Mouse (Mus musculus): ENCODE measurements at regions not wholly inside any gene's neighbourhood (a gene's known extent, or its start where the extent isn't known, plus 50 kb on each side); places are given as distances from the start of the nearest gene placed in this dataset.

DNA sequence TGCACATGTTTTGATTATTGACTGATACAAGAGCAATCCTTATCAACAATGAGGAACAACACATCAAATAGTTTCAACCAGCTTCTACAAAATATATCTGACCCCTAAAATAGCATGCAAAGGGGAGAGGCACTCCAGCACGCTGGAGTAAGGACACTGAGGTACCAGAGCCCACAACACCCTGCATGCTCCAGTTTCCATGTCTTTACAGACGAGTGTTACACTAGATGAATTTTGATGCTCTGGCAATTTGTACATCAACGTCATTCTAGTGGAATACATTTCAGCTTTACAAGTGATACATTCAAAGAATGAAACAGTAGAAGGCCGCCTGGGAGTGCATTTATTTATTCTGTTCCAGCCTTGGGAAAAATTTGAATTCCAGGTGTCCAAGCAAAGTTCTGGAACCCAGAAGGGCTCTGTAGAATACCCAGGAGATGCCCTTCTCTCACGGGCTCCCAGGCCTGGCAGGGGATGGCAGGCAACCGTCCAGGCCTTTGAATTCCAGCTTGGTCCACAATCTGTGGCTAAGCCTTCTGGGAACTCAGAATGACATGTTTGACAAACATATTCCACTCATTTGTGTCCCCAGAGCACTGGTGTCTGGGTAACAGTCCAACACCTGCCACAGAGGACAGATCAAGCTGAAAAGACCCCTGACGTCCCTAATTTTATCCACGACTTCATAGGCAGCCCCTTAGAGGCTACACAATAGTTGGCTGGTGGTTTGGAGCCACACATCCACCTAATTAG is 595.6 kb upstream of the Klf4 start:
- ChIA-PET POLR2A (no interaction called here), CTCF (no interaction called here)

- ChIA-PET CTCF (no interaction called here), POLR2A (no interaction called here)
Measured at GRCm38 (mm10) chr4:56124515-56124914, 592.2 kb upstream of the Klf4 start.

DNA sequence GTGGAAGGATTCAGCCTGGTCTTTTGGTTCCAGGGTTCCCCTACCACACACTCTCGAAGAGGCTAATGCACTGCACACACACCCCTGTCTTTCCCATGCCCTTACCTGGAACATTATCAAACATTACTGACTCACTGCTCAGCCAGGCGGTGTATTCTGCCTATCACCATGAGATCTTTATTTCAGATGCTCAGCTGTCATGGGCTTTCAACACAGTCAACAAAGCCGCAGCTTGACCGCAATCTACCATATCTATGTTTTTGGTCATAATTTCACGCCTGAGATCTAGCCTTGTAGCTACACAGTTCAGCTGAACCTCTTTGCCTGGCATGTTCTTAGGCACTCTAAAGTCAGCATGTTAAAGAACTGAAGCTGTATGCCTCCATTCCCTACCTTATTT is 589.9 kb upstream of the Klf4 start:
- CTCF ChIA-PET = no interaction called here
- POLR2A ChIA-PET = no interaction called here

DNA sequence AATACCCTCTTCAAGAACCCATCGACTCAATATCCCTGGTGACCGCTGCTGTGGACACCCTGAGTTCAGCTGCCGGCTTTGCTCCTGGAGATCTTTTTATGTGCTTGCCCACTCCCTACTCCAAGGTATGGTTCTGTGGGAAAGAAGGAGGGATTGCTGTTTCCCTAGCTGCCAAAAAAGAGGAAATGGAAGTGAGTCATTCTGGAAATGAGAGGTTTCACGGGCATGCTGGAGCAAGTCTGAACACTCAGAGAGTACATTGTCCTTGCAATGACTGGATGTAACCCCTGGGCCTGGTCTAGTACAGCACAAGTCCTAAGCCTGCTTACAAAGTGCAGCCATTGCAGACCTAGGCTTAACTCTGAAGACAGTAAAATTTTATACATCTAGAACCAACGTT is 589.4 kb upstream of the Klf4 start:
- POLR2A ChIA-PET = no interaction called here
- CTCF ChIA-PET = no interaction called here

DNA sequence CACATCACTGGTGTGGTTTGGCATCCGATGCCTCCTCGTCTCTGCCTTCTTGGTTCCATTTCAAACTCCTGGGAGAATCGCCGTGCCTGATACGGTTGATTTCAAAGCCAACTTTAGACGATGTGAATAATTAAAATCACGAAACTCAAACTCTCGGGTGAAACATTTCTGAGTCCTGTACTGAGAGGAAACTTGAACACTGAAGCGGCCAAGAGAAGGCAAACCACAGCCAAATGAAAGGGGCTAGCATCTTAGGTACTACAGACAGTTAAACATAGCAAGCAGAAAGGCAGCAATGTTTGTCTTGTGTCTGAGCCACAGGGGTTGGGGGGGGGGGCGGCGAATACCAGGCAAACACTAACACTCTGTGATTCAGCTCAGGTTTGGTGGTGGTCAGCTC is 588.1 kb upstream of the Klf4 start:
- ChIA-PET POLR2A (no interaction called here), CTCF (no interaction called here)

DNA sequence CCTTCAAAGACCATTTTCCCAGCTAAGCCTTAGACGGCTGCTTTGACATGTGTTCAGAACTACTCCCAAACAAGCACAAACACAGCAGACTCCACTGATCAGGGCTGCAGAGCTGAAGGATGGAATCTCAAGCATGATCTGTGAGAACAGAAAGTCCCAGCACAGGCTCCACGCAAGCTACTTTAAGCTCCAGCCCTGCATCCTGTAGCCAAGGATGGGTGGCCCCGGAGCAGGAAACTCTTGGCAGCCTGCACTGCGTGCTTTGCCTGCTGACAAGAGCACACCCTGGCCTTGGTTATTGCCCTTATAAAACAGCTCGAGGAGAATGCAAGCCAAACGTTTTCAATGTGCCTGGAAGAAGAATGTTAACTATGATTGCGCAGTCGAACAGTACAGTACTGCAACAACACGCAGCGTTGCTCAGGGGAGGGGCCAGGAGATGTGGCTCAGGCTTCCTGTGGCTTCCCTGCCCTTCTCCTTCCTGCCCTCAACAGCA is 581.5 kb upstream of the Klf4 start:
- POLR2A ChIA-PET = no interaction called here

DNA sequence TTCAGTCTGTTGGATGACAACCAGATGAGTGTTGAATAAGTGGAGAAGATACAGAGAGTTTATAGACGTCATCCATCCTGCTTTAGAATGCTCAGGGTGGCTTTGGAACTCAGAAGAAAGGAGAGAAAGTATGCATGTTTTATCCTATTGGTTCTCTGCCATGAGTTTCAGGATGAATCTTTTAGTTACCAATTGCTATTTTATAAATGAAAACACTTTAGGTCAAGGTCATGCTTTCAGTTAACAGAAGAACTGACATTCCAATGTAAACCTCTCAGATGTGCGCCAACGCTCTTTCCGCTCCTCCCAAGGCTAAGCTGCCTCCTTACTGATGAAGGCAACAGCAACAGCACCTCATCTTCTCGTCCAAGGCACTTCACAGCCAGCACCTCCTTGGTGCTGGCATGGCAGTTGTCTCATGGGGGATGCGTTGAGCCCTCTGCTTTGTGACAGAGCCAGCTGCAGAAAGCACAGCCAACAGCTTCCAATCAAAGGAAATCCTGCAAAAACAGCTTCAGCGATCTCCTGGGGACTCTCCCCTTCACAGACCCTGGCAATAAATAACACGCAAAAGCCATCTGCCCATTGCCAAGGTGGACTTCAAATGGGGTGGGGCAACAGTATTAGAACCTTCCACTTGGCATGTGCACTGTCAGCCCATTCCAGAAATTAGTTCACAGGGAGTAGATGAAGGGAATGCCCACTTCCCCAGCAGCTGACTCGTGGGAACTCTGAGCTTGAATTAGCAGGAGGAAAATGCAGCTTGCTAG is 580.9 kb upstream of the Klf4 start:
- ChIA-PET POLR2A (no interaction called here), CTCF (no interaction called here)

More for the DNA sequence above, 581.5 kb upstream of the Klf4 start:
- CTCF ChIA-PET = no interaction called here

DNA sequence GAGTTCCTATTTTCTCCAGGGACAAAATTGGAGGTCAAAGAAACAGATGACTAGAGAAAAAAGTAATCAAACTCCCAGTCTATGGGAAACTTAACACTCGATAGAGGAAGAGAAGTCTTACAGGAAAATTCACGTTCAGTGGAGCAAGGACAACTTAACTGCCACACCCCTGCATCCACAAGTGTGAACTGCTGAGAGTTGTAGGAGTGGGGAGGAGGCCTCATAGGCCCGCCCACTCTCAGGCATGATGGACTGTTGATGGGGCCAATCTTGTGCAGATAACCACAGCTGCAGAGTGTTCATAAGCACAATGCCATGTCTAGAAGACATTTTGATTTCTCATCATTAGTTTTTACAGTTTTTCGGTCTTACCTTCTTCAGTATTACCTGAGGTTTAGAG is 574.7 kb upstream of the Klf4 start:
- CTCF ChIA-PET = no interaction called here
- POLR2A ChIA-PET = no interaction called here

DNA sequence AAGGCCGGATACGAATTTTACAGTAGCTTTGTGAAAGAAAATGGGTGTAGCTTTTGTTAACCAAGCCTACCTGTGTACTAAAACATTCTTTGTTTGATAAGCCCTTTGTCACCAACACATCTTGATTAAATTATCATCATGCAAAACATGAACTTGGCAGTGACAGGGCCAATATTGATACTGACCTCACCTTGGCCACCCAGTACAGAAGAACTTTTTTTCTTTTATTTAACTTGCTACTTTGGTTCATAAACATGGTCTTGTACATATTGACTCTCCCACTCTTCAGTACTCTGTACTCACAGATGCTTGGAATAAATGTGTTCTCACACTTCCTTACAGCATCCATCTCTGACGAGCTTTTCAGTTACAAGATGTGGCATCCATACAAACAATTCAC is 570.0 kb upstream of the Klf4 start:
- CTCF ChIA-PET = interaction anchor here in 1 of 4 experiments (0.5 kb wide), 1 partner anchor 616 kb away, joined by 3 read pairs; no protein-coding TSS in a partner anchor
- POLR2A ChIA-PET = no interaction called here

DNA sequence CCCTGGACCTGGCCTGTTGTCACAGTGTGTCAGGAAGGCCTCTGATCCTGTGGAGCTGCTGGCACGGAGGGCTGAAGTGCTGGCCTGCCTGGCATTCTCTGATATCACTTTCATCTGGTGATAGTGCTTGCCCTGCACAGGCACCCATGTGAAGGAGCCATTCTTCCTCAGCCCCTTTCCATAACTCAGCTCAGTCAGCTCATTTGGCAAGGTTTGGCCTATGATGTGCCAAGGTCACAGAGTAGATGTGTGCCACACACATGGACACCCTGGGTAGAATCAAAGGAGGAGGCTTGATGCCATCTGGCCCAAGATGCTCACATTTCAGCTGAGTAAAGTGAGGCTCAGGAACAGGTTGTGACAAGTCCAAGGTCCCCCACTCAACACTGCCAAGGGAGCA is 558.5 kb upstream of the Klf4 start:
- ChIA-PET POLR2A (no interaction called here), CTCF (no interaction called here)

- ChIA-PET POLR2A (no interaction called here), CTCF (no interaction called here)
Measured at GRCm38 (mm10) chr4:56088701-56089100, 556.4 kb upstream of the Klf4 start.

- CTCF ChIA-PET = no interaction called here
- POLR2A ChIA-PET = no interaction called here
Measured at GRCm38 (mm10) chr4:56086306-56086705, 554.0 kb upstream of the Klf4 start.

- ChIA-PET POLR2A (no interaction called here), CTCF (no interaction called here)
Measured at GRCm38 (mm10) chr4:56084205-56084604, 551.9 kb upstream of the Klf4 start.

GRCm38 (mm10) chr4:56082411-56082810 is 550.1 kb upstream of the Klf4 start:
- POLR2A ChIA-PET = no interaction called here
- CTCF ChIA-PET = no interaction called here

DNA sequence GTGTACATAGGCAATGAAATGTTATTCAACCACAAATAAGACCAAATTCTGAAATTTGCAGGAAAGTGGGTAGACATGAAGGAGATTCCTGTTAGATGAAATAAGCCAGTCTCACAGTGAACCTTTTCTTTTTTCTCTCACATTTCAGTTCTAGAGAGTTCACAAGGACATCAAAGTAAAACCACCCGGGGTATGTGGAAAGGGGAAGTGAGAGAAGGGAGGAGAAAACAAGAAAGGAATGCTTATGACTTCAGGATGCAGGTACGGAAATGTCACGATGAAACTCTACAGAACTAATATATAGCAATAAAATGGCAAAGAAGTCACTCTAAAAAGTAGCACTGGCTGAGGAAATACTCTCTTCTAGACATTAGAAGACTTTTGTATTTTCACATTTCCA is 548.7 kb upstream of the Klf4 start:
- ChIA-PET CTCF (no interaction called here), POLR2A (no interaction called here)

DNA sequence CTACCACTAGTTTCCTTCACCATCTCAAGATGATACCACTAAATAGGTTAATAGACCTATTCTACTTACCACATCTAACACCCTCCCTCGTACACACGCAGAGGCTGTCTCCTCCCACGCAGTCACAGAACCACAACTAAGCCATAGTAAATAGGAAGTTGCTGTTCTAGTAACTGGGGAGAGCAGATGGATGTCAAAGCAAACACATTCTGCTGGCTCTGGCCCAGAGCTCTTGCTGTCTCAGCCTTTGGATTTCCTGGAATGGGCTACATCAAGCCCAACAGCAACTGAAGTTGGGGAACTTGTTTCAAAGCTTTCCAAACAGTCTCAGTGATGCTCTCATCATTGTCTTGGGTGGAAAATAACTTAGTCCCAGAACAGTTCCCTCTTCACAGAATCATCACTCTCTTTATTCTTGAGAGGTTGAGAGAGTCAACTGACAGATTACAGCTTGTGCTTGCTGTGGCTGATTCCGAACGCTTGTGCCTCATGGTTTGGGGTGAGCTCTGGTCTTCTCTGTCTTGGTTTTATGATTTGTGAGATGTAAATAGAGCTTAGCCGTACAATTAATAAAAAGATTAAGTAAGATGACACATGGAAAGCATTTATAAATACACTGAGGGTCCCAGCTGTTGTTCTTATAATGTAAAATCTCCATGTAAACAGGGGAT is 538.5 kb upstream of the Klf4 start:
- CTCF ChIA-PET = interaction anchor here in 1 of 4 experiments (0.6 kb wide), 1 partner anchor 565 kb away, joined by 5 read pairs; no protein-coding TSS in a partner anchor
- POLR2A ChIA-PET = no interaction called here

GRCm38 (mm10) chr4:56068859-56069258 is 536.6 kb upstream of the Klf4 start:
- ChIA-PET POLR2A (no interaction called here), CTCF (no interaction called here)

DNA sequence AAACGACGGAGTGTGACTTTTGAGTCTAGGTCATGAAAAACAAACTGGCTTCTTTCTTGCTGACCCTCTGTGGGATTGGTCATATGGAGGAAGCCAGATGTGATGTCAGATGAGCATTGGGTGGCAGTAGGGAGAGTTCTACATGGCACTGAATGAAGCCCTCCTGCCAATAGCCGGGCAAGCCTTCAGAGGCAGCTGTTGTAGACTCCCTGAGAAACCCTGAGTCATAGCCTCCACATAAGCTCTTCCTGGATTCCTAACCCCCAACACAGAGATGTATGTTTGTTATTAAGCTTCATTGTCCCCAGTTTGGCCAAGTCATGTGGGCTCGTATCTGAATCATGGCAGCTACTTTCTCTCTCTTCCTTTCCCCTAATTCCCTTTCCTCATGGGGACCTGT is 532.4 kb upstream of the Klf4 start:
- POLR2A ChIA-PET = no interaction called here
- CTCF ChIA-PET = no interaction called here

DNA sequence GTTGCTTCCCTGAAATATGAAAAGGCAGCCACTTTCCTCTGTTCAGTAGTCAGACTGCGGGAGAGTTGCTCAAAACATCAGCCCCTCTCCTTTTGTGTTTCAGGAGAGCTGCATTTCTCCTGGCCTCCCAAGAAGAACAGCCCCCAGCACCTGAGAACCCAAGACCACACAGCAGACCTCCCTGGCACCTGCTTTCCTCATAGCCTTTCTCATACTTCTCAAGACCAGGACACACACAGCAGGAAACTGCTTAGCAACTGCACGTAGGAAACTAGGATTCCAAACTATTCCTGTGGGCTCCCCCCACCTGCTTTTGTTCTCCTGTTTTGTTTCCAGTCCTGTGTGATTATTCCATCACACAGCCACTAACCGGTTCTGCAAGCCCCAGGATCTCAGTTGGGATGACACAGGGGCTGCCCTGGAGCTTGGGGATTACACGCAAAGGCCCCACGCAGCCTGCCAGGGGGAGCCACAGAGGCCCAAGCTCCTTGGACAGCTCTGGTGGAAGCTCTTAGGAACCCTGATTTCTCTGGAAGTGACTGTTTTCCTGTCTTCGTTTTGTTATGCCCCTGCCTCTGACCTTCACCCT is 519.6 kb upstream of the Klf4 start:
- POLR2A ChIA-PET = interaction anchor here in 1 of 4 experiments (0.9 to 1.3 kb wide), 3 partner anchors 573 to 588 kb away, joined by 4 to 5 read pairs (median 4); no protein-coding TSS in a partner anchor

GRCm38 (mm10) chr4:56039327-56039726 is 507.1 kb upstream of the Klf4 start:
- ChIA-PET POLR2A (no interaction called here), CTCF (no interaction called here)

More for the DNA sequence above, 519.6 kb upstream of the Klf4 start:
- CTCF ChIA-PET = interaction anchor here in 2 of 4 experiments (0.5 to 0.6 kb wide), 5 partner anchors 9 to 674 kb away, joined by 3 read pairs; partner anchors contain the start of gene Klf4 (in 1 of the 2)
